Mouse (Mus musculus) left cerebral cortex, adult 18-20 months (tissue): ENCODE measurements around the gene Zbtb20. TPM values are rescaled to one million over a fixed set of nuclear protein-coding genes. Genes with fewer than 3 reads are reported as not detected.
A peak's percentile ranks its signal among the peaks of the same experiment; 100 is the strongest.

ENCODE experiments used
- DNase-seq, 2 experiments: peaks; one replicate each; pipeline ENCODE4 v3.0.0; 2021 to 2022; ENCODE audit warnings: low spot score in 2 of 2, mixed read lengths in 1 of 2
- total RNA-seq, 2 experiments: library from RNA; stranded (reverse); gene quantifications; 2 replicates each; pipeline ENCODE4 v1.2.3; 2021

The Zbtb20 gene
- total RNA-seq, 2 experiments from 2014 or later = 44.7 to 44.8 TPM

DNA sequence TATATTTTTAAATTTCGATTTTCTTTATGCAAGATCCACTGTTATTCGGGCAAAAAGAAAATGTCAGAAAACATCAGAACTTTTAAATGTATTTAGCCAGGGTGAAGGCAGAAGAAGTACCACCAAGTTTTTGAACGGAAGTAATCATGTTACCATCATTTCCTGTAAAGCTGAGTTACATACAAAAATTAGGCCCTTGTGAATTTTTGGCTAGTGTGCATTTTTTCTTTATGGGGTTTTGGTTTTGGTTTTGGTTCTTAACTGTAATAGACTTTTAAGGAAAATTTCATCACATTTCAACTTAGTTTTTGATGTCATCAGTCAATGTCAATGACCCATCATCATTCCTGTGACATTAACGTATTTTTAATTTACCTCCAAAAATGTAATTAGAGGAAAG, 514.7 kb downstream of the Zbtb20 start:
- DNase-seq = no peak

DNA sequence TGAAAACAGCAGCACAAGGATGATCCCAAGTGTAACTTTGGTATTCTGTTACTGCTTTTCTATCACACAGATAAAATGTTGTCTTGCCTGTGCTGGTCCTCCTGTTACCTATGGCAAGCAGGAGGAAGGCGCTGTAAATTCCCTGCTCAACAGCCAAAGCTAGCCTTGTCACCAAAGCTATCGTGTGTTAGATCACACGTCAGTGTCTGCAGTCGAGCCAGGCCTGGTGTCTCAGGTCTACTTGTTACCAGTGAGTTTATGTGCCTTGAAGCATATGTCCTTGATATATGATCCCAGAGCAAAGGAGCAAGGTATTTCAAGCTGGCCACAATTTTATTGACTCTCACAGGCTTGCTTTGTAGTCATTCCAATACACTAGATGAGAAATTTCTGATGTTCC, 517.7 kb downstream of the Zbtb20 start:
- no peak for DNase-seq

DNA sequence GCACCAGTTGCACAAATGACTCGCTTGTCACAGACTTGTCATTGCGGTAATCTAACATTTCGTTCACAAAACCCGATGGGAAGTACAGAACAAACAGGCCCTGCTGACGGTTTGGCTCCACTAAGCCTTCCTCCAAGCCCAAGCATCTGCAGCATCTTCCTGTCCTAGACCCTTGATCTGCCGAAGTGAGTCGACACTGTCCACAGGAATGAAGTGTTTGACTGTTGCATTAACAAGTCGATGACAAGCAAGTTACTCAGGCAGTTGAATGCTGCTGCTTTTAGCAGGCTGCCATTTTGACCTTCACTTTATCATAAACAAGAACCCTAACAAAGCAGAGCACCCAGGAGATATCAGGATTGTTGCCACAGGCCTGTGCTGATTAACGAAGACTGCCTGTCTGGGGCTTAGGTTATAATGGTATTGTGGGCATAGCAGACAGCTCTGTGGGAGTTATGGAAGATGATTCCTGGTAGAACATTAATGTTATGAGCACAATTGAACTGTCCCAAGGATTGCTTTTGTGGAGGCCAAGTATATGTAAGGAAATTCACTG, 518.4 kb downstream of the Zbtb20 start:
- no peak for DNase-seq

DNA sequence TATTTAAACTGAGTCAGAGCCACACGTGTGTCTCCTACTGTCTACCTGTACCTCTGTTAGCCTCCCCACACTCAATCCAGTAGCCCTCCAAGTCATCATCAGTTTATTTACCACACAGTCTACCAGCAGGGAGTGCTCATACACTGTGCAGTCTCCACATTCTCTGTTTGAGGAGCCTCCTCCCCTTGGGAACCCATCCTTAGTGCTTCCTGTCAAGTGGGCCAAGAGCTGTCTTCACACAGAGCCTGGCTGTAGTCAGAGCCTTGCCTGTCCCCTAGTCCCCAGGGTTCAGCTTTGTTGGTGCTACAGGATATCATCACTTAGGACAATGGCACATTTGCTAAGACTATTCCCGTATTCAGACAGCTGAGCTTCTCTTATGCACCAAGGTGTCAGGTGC, 519.1 kb downstream of the Zbtb20 start:
- no peak for DNase-seq

DNA sequence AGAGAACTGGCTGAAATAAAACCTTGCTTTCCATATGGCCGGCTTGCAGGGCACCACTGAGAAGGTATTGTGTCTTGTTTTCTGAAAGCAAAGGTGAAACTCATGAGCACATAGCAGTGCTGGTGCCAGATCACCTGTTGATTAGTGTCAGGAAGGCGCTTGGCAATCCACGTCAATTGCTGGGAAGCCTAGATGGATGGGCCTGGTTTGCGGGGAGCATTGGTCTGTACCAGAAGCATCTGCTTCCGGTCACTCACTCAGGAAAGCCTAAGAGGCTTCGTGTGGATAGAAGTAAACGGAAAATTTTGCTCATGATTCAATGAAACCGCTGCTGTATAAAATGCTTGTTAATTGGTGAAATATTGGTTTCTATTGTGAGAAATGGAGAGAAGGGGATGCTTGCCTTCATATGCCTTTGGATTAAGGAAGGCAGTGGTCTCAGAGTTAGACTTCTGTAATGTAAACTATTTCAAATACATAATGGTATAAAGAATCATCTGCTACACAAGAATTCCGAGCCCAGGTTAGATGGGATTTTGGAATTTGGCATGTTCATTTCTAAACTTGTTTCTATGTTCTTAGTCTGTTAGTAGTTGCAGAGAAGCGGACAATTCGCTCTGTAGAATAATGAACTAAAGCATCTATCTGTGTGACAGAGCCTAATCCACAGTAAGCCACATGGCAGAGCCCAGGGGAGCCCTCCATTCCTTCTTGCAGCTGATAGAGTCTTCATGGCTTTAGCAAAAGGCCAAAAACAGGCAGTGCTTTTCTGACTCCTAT, 521.4 kb downstream of the Zbtb20 start:
- no peak for DNase-seq

DNA sequence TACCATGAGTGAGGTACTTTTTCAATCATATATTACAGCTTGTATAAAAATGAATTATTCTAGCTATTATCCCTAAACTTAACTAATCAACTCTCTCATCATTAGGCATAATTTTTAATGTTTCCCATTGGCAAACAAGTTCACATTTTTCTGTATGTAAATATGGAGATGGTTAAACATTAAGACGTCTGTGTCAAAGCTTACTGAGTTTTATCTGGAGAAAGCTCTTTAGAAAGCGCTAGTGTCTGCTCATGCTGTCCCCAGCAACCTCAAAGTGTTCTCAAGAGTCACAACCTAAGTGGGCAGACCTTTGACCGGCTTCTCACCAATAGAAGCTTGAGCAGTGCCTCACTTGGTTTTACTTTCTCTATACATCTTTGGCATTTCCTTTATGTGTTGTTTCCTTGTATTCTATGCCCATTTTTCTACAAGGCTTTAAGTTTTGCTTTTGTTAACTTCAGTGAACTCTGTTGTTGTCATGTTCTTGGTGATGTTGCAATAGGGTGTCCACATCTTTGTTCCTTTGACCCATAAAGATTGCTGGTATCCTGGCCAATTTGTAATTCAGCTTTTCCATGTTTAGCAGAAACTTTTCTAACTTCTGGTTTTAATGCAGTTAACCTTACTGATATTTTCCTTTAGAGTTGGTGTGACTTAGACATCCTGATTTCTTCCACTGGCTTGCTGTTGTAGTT, 522.1 kb downstream of the Zbtb20 start:
- DNase-seq = no peak

DNA sequence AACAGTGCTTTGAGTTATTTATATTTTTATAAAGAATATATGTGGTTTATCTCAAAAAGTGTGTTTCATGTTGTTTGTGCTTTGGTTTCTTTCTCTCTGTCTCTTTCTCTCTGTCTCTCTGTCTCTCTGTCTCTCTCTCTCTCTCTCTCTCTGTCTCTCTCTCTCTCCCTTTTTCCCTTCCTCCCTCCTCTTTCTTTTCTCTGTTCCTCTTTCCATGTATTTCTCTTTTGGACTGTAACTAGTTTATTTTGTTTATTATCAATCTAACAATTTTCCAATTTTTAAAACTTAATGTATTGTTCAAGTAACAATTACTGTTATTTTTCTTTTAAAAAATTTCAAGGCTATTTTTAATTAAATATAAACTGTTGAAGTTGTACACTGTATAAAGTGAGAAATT, 523.7 kb downstream of the Zbtb20 start:
- no peak for DNase-seq

DNA sequence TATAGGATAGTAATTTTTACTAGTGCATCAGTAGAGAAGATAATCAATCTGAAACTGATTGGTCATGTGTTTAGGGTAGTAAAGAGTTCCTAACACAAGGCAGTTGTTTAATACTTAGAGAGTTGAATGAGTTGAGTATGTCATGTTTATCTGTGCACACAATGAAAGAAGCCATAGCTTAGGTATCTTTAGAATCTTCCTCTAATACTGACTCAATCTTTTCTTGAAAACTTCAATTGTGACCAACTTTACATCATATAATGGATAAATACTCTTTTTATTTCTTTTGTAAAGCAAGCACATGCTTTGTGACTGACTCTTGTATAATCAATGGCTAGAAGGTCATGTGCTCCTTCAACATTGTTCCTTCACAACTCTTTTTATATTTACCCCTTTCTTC, 524.4 kb downstream of the Zbtb20 start:
- no peak for DNase-seq

DNA sequence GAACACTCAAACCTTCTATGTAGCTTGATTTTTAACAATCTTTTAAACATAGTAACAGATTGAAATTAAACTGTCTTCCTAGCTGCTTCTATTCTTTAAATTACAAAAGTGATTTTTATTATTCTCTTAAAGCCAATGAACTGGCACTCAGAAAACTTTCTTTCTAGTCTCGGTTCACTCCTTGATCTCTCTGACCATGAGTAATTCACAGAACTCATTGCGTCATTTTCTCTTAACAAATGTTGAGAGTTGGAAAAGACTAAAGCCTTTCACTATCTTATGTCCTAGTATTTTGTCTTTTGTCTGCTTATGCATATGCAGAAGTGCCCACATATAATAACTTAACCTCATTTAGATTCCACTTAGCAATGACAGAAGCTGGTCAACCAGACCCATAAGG, 525.3 kb downstream of the Zbtb20 start:
- DNase-seq = no peak

DNA sequence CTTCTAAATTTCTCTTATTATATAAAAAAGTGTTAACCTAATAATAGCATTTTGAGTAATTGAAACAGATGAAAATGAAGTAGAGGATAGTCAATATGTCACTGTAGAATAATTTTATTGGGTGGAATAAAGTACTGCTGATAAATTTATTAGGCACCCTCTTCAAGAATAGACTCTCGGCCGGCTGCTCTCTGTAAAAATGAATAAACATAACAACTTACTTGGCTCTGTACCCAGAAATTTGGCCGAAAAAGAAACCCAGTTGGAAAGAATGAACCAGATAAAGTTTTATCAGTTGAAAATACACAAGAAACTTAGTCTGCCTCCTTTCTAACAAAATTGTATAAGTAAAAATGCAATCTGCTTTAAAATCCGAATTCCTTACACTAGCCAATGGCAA, 527.2 kb downstream of the Zbtb20 start:
- DNase-seq = no peak

DNA sequence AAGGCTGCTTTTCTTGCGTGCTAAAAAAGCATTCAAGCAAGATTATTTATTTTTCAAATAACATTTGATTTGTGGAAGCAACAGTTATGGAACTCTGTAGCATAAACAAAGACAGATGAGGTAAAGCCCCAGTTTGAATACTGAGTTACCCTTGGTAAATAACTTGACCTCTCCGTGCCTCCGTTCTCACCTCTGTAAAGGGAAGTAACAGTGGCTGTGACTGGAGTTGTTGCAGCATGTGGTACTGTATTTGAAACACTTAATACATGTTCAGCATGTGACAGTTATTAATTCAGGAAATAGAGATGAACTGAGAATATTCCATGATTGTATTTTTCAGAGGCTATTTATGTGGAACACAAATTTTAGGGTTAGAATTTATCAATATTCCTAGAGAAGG, 529.4 kb downstream of the Zbtb20 start:
- DNase-seq = no peak

DNA sequence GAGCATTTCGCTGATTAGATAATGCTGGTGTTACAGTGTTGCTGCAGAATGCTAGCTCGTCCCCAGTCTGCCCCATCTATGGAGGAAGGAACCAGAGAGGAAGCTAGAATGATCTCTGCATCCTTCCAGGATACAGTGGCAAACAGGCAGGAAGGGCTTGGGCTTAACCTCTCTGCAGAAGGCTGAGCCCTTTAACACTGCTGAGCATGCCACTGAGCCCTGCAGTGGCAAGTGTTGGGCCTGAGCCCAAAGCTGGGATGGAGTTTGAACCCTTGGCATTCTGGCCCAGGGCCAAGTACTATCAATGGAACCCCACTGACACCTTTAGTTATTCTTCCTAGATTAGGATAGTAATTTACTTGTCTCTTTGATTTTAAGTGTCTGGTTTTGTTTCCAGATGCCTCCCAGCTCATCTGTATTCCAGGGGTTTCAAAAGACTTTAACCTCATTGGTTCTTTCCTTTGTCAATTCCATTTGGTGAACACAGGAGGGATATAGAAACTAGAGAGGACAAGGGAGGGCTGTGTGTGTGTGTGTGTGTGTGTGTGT, 532.0 kb downstream of the Zbtb20 start:
- no peak for DNase-seq

DNA sequence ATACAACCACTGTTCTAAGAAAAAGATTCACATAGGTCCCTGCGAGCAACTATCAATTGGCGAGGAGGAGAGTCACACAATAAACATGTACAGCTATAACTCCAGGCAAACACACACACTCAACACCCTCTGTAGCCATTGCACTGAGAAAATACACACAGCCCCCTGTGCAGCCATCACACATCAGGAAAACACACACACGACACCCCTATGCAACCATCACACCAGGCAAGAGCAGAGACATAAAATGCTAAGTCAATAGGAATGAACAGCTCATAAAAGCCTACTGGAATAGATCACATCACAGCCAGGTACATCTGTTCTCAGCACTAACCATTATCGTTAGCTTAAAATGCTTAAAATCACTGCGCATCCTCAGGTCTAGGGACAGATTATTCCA, 532.9 kb downstream of the Zbtb20 start:
- DNase-seq = no peak

DNA sequence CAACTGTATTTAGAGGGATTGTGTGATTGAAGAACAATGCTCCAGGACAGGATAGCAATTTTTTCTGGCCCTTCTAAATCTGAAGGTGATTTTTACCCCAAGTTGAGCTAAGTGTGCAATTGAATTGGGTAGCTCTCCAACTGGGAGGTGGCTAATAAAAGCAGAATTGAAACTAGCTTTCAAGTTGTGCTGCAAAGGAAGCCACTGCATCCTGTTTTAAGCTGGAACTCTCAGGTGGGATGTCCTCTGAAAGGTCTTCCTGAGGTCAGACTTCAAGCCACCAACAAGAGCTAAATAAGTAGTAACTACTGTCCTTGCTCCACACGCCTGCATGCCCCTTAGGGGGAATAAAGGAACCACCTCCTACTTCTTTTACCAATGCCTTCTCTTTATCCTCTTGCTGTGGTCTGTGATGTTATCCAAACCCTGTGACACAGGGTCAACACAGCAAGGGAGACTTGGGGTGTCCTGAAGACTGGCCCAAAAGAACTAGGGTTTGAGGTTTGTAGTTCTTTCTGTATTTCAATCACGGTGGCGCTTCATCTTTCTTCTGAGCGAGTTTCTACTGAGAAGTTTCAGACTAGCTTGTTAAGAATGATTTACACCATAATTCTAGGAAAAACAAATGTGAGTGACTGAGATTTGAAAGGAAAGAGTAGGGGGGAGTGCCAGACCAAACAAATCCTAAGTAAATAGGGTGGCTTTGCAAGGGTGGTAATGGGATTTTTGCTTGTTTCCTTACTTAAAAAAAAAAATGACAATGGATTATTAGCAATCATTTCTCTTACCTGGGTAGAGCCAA, 533.6 kb downstream of the Zbtb20 start:
- no peak for DNase-seq

DNA sequence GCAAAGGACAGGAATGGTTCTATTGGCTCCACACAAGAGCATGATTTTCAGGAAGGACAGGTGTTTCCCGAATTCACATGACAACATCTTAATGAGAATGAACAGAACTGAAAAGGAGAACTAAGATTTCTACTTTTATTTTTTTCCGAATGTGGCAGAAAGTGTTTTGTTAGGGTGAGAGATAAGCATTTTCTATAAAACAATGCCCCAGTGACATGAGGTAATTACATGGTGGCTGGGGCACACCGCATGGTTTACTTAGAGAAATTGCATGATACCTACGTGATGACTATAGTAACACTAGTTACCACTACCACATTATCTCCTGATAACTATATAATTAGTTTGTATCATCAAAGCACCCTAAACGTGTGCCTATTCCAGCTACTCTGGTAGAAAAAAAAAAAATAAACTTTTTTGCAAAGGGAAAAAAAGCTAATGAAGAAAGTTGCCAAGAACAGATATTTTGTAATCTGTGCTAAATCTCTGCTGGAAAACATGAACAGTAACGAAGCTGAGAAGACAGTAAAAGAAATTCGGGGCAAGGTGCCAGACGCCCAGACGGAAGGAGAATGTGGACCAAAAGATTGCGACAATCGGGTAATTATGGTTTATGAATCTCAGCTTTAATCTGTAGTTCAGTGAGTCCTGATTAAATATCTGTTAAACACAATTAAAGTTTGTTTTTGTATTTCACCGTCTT, 534.4 kb downstream of the Zbtb20 start:
- DNase-seq = peak in 1 of 2 experiments; percentile 8

DNA sequence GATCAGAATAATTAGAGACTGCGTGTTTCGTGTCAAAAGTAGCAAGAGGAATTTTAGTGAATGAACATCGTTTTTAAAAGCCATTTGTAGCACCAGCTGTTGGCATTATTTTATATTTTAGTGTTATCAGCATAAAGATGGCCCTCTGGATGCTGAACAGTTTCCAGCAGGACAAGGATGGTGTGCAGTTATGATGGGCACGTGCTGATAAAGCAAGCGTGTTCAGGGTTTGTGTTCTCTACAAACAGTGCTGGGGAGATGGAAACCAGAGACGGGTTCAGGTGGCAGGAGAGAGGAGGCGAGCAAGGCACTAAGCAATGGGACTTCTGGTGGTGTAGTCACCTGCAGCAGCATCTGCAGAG, 534.9 kb downstream of the Zbtb20 start:
- no peak for DNase-seq

DNA sequence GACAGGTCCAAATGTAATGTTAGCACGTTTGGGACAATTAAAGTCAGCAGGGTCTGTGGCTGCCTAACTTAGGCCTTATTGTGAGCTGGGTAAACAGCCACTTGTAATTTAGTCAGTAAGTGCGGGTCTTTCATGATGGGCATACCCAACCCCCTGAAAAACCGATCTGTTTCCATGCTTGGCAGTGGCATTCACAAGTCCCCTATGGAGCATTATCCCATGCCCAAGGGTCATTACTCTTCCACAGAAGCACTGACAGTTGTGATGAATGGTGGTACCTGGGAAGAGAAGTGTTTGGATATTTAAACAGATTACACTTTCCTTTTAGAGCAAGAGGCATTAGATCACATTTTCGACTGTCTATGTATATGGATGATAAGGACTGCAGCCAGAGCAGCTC, 540.2 kb downstream of the Zbtb20 start:
- DNase-seq = no peak

DNA sequence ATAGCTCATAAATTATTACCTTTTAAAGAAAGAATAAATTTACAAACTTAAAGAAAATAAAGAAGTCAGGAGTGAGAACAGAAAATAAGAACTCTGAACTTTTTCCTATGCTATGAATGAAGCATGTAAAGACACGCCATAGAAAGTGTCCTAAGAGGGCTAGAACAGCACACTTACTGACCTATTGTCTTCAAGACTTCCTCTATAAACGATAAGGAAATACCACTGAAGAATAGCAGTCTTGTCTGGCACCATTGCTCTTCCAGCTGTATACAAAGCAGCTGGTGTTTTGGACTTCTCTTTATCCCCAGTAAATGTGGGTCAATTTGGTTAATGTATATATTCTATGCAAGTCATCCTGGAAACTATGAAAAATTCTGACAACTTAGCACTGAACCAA, 544.2 kb downstream of the Zbtb20 start:
- DNase-seq = no peak

DNA sequence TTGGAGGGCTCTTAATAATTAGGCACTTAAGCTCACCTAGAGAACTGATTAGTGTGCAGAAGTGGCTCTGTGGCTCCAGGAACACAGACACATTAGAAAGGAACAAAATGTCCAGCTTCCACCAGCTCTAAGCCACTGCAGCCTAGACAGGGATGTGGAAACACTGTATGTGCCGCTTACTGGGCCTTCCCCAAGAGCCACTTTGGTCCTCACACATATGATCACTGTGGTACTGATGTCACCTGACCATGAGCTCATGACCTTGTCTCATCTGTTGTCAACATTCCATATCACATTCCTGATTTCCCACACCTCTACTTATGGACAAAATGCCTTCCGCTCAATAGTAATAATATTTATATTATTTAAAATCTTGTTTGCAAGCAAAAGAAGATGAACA, 553.3 kb downstream of the Zbtb20 start:
- DNase-seq = no peak

DNA sequence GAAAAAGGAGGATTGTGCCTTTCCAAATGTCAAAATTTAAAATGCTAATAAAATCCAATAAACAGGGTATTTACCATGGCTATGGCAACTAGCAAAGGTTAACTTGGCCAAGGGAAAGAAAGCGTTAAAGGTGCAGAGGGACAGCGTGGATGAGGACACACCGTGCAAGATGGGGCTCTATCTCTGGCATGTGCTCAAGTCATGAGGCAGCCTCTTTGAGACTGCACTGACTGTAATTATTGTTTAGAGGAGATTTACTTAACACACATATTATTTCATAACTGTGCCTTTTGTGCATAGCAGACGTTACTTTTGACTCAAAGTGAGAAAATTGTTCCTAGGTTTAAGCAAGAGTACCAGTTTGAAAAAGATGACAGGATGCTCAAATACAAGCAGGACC, 554.3 kb downstream of the Zbtb20 start:
- DNase-seq = no peak
